Comparison of ENCODE assay signal across 9 mouse cellular contexts in the genomic region with DNA sequence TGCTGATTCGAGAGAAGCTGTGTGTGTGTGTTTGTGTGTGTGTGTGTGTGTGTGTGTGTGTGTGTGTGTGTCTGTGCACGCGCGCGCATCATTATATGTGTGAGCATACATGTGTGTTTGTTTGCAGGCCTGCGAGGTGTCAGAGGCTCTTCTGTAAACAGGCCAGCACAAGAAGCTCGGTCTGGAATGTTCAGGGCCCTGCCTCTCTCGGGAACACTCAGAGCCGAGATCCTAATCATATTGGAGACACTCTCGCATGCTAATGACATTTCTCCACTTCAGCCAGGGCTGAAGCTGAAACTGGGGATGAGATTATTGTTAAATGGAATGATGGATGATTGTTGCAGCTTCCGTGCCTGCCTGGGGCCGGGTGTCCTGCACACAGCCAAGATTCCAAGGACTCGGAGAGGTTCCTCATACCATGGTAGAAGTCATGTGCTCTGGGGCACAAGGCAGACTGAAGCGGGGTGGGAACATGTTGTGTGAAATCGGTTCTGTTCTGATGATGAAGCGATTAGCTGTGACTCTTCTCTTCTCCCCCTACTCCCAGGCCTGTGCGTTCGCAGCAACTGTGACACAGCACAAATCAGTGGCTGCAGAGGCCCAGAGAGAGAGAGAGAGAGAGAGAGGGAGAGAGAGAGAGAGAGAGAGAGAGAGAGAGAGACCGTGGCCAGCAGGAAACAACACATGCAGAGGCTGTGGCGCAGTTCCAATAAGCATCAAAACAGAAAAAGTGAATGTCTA.
DNase-seq lines count a peak whose midpoint lies in the region; ATAC-seq lines count a peak whose summit lies in the region.
"Had no signal": no experiment of that assay in that cellular context is flagged by ENCODE, and none has a peak within 500 bp of the region (broad histone marks: within the 10 kb centered on the region; RNA-seq: fewer than 3 reads in every experiment).

No protein-coding gene starts in this region.

- peak overlapping the region; percentile 4; the same call in 1 of the 2 replicates for H3K27ac ChIP-seq in forebrain, embryonic 13.5 days
- no peak overlapping the region for H3K27ac ChIP-seq in forebrain, embryonic 10.5 days
- H3K27ac ChIP-seq in intestine, embryonic 16.5 days (ENCODE audit: low read length) = no peak overlapping the region
- H3K27ac ChIP-seq in stomach, embryonic 16.5 days (ENCODE audit: low read length) = peak overlapping the region; percentile 38; the same call in 1 of the 2 replicates

- peaks cover 9% of the 10 kb centered on the region for H3K4me1 ChIP-seq in forebrain, embryonic 13.5 days
- no peaks in the 10 kb centered on the region for H3K4me1 ChIP-seq in forebrain, embryonic 10.5 days
- no peaks in the 10 kb centered on the region for H3K4me1 ChIP-seq in intestine, embryonic 16.5 days (ENCODE audit: control insufficient read depth, insufficient read depth, low read length)
- H3K4me1 ChIP-seq in stomach, embryonic 16.5 days (ENCODE audit: control insufficient read depth, insufficient read depth, low read length) = no peaks in the 10 kb centered on the region

- no peaks in the 10 kb centered on the region for H3K27me3 ChIP-seq in forebrain, embryonic 13.5 days
- no peaks in the 10 kb centered on the region for H3K27me3 ChIP-seq in forebrain, embryonic 10.5 days (ENCODE audit: poor library complexity, severe bottlenecking)
- no peaks in the 10 kb centered on the region for H3K27me3 ChIP-seq in intestine, embryonic 16.5 days (replicated peaks; ENCODE audit: control insufficient read depth, insufficient read depth, low read length)
- no peaks in the 10 kb centered on the region for H3K27me3 ChIP-seq in stomach, embryonic 16.5 days (ENCODE audit: control insufficient read depth, insufficient read depth, low read length)
- H3K27me3 ChIP-seq: CH12.LX had no signal

- no peaks in the 10 kb centered on the region for H3K36me3 ChIP-seq in forebrain, embryonic 13.5 days (ENCODE audit: poor library complexity, severe bottlenecking)
- no peaks in the 10 kb centered on the region for H3K36me3 ChIP-seq in forebrain, embryonic 10.5 days (replicated peaks)
- H3K36me3 ChIP-seq in intestine, embryonic 16.5 days (ENCODE audit: control insufficient read depth, insufficient read depth, low read length) = no peaks in the 10 kb centered on the region
- no peaks in the 10 kb centered on the region for H3K36me3 ChIP-seq in stomach, embryonic 16.5 days (ENCODE audit: control insufficient read depth, insufficient read depth, low read length)

- peak; percentile 62 for ATAC-seq in forebrain, embryonic 13.5 days
- ATAC-seq in intestine, embryonic 16.5 days = peak; percentile 55
- ATAC-seq in stomach, embryonic 16.5 days (ENCODE audit: insufficient read depth, low FRiP score) = peak; percentile 50; the same call in 1 of the 2 replicates

- no peak overlapping the region for H3K9ac ChIP-seq in forebrain, embryonic 13.5 days
- H3K9ac ChIP-seq in intestine, embryonic 16.5 days (ENCODE audit: low read depth, low read length) = no peak overlapping the region
- H3K9ac ChIP-seq in stomach, embryonic 16.5 days (ENCODE audit: low read length) = no peak overlapping the region

- H3K9me3 ChIP-seq in forebrain, embryonic 13.5 days (replicated peaks) = no peaks in the 10 kb centered on the region
- no peaks in the 10 kb centered on the region for H3K9me3 ChIP-seq in forebrain, embryonic 10.5 days
- no peaks in the 10 kb centered on the region for H3K9me3 ChIP-seq in intestine, embryonic 16.5 days (ENCODE audit: control insufficient read depth, low read length)
- H3K9me3 ChIP-seq in stomach, embryonic 16.5 days (replicated peaks; ENCODE audit: control insufficient read depth, low read length) = no peaks in the 10 kb centered on the region

- 70% methylated on average over 20 of the region's 20 CpGs for whole genome bisulfite sequencing in forebrain, embryonic 13.5 days
- 85% methylated on average over 20 of the region's 20 CpGs for WGBS in forebrain, embryonic 10.5 days
- WGBS in intestine, embryonic 16.5 days = 43% methylated on average over 20 of the region's 20 CpGs
- WGBS in stomach, embryonic 16.5 days = 41% methylated on average over 20 of the region's 20 CpGs

- intact Hi-C loops in left cerebral cortex, postnatal 25 days (cut with DNase I) = no loop called here

- H3K4me2 ChIP-seq in forebrain, embryonic 13.5 days = no peak overlapping the region
- H3K4me2 ChIP-seq in intestine, embryonic 16.5 days (ENCODE audit: low read depth, low read length) = no peak overlapping the region
- H3K4me2 ChIP-seq in stomach, embryonic 16.5 days (ENCODE audit: low read depth, low read length) = no peak overlapping the region

- no peak overlapping the region for H3K4me3 ChIP-seq in forebrain, embryonic 13.5 days
- H3K4me3 ChIP-seq in forebrain, embryonic 10.5 days = no peak overlapping the region
- H3K4me3 ChIP-seq in intestine, embryonic 16.5 days (ENCODE audit: low read length) = no peak overlapping the region
- H3K4me3 ChIP-seq in stomach, embryonic 16.5 days (replicated peaks; ENCODE audit: low read length) = no peak overlapping the region

- no peak for DNase-seq in forebrain, embryonic 10.5 days (ENCODE audit: extremely low spot score, low spot score)
- peak; percentile 20 to 29 for DNase-seq in right cerebral cortex, postnatal 10 days (ENCODE audit: low spot score in 2 of 2)
- no peak for DNase-seq in right cerebral cortex, postnatal 25 days
- no peak for DNase-seq in cerebellum, postnatal 4 days (ENCODE audit: low spot score in 2 of 2)
- no peak for DNase-seq in left cerebral cortex, postnatal 25 days (ENCODE audit: low spot score in 2 of 2)

Comparison
In these comparisons a context has a peak if more than half of its experiments do, and no peak if none do; other contexts are left out.
1. H3K27ac ChIP-seq: peak in forebrain, embryonic 13.5 days (single experiment) and stomach, embryonic 16.5 days (single experiment); none in forebrain, embryonic 10.5 days (single experiment) and intestine, embryonic 16.5 days (single experiment).
2. DNase-seq: peak in right cerebral cortex, postnatal 10 days (2 of 2); none in forebrain, embryonic 10.5 days (single experiment), right cerebral cortex, postnatal 25 days (single experiment), cerebellum, postnatal 4 days (0 of 2) and left cerebral cortex, postnatal 25 days (0 of 2).
3. Peak in every context shown above with its lines, with median percentiles within 50 percentile points of each other: ATAC-seq.